Mouse (Mus musculus) lung, adult 2 months (tissue): Measurements from ENCODE around the gene Prrg2.

Experiments
- CTCF ChIP-seq: fragments of 200-500 bp; IDR thresholded peaks from 2 replicates; pipeline ENCODE4 v1.5.1; 2011; ENCODE audit warnings: mild to moderate bottlenecking, low read length, control low read depth; ENCODE audit not compliant: insufficient read depth
- POLR2A ChIP-seq: fragments of 200-500 bp; IDR thresholded peaks from 2 replicates; pipeline ENCODE4 v1.6.1; 2011; ENCODE audit warnings: low read depth, mild to moderate bottlenecking, control low read depth, low read length, borderline replicate concordance; ENCODE audit errors: extremely low read depth

DNA sequence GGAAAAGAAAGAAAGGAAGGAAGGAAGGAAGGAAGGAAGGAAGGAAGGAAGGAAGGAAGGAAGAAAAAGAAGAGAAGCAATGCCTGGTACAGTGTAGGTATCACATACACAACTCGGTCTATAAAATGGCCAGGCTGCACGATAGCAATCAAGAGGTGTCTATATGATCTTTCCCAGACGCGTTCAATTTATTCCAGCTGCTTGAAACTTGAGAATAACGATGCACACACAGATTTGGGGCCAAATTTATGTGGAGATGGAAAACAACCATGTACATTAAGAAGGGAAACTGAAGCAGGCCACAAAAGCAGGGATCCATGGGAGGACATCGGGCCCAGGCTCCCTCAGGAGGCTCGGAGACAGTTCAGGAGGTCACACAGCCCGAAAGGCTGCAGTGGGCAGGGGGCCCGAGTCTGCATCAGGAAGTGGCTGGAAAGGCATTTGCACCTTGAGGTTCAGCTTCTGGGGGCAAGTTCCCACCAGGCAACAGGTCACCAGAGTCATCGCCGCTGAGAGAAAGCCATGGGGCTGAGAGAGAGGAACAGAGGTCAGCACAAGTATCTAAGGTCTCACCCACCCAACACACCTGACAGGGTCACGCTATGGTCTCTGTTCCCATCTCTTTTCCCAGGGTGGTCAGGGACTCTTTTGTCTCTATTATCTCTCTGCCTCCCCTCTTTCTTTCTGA is 30.5 kb upstream of the Prrg2 start:
- TF ChIP-seq POLR2A (no peak), CTCF (no peak)
